Mouse (Mus musculus) embryonic fibroblast, embryonic 13.5 days (primary cell): Measurements from ENCODE around the gene Poldip3.

Experiments used
- CTCF ChIP-seq: IDR thresholded peaks from 2 replicates; pipeline ENCODE4 v1.5.1; 2011; ENCODE audit warnings: mild to moderate bottlenecking, control low read depth, low read length, moderate library complexity, borderline replicate concordance; ENCODE audit not compliant: insufficient read depth
- POLR2A ChIP-seq: IDR thresholded peaks from 2 replicates; pipeline ENCODE4 v1.6.1; 2011; ENCODE audit warnings: low read depth, mild to moderate bottlenecking, control low read depth, low read length, moderate library complexity

DNA sequence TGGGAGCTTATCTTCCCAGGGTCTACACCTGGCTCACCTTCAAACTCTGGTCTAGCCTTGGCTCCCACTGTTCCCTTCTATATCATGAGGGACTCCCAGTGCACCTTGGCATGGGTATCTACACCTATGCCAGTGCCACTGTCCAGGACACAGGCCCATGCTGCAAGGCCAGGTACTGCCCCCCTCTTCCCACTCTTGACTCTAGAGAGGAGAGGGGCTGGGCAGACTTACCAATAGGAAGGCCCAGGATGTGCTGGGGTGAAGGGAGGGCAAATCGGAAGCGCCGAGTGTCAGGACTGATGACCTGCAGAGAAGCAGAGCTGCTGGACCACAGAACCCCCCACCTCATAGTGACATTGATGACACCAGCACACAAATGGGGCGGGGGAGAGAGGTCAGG lies 12.8 kb upstream of the Poldip3 start:
- TF ChIP-seq CTCF (no peak), POLR2A (no peak)
